Mouse (Mus musculus): Measurements from ENCODE around the gene Kif1c.

The Kif1c gene

DNA sequence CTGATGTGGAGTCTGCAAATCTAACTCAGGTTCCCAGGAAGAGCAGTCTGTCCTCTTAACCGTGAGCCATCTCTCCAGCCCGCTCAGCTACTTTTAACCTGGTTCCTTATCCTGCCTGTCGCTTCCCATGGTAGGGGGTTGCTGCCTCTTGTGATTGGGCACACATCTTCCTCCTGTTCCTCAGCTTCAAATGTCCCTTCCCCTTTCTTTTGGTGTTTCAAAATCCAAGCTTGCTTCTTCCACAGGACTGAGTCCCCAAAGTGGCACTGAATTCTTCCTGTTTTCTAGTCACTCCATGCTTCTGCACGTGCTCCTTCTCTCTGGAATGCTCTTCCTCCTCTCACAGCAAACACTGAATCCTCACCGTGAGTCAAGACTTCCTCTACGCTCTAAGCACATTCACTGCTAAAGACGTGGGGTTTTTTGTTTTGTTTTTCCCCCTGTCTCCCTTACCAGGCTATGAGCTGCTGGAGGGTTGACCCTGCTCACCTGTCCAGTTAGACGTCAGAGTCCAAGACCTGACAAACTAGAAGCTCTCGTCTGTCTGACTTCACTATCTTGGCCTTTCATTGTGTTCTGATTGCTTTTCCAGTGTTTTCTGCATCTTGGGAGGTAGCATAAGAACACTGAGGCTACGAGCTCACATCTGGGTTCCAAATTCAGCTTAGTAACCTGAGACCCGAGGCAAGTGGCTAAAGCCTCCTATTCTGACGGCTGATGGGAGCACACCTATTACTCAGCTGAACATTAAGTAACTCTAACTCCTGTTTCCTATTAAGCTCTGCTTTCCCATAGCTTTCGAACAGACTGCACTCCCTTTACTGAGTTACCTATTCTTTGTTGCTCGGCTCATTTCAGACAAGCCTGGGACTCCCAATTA is 32.8 kb upstream of the Kif1c start:
- peak; percentile 64 for DNase-seq (ENCODE audit: low read depth, low spot score)

DNA sequence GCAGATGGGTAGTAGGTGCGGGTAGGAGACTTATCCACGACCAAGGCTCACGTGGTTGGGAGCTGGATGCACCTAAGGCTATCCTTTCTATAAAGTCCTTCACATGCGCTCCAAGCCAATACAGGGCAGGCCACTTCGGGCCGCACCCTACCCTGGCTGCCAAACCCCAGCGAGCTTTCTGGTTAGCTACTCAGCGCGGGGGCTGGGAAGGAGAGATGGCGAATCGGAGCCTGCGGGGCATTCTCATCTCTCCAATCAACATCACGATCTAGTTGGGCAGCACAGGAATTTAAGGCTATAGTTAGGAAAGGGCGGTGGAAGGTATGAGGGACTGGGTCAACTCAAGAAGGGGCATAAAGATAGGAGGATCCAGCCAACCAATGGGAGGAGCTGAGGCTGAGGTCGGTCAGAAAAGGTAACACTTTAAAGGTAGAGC is 32.0 kb upstream of the Kif1c start:
- no peak for DNase-seq (ENCODE audit: low read depth, low spot score)

GRCm38 (mm10) chr11:70668771-70669505 is 31.4 kb upstream of the Kif1c start, which contains the start of gene Spag7:
TSS of gene Spag7 (minus strand) at chr11:70669416.
- peak; percentile 99 for DNase-seq (ENCODE audit: low read depth, low spot score)

DNA sequence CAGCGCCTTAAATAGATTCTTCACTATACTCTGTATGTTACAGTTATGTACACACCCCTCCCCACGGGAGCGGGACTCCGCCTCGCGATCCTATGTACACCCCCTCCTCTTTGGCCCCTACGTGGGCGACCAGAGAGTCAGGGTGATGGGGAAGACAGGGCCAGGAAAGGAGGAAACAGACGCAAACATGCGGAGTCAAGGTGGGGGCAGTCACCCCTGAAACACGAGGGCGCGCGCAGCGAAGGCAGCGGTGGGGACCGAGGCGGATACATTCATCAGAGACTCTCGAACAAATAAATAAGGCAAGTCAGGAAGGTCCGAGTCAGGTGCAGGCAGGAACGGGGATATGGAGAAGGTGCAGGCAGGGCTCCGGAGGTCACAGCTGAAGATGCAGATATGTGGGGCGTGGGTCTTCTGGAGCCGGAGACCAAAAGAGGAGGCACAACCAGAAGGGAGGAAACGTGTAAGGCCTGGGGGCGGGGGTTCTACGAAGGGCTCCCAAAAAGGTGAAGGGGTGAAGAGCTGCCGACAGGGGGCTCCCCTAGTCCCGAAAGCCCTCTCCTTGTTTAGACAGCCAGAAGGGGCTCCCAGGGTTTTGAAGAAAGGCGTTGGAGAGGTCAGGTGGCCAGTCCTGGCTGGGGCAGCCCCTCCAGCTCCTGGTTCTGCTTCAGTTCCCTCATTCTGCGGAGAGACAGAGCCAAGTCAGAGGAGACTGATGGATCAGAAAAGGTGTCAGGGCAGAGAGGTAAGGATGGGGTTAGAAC is 30.6 kb upstream of the Kif1c start:
- peak; percentile 84 for DNase-seq (ENCODE audit: low read depth, low spot score)

DNA sequence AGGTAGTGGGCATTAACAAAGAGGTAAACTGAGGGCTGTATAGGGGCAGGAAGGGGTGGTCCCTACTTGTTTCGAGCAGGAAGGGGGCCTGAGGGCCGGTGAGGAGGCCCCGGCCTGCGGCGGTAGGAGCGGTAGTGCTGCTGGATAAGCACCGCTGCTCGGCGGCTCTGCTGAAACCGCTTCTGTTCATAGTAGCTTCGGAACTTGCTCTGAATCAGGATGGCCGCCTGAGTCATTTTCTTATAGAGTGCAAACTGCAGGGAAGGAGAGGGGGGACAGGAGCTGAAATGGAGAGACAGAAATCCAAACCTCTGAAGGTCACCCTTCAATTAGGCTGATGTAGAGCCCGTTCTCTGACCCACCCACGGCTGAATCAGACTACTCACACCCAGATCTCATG is 29.9 kb upstream of the Kif1c start:
- DNase-seq (ENCODE audit: low read depth, low spot score) = no peak

DNA sequence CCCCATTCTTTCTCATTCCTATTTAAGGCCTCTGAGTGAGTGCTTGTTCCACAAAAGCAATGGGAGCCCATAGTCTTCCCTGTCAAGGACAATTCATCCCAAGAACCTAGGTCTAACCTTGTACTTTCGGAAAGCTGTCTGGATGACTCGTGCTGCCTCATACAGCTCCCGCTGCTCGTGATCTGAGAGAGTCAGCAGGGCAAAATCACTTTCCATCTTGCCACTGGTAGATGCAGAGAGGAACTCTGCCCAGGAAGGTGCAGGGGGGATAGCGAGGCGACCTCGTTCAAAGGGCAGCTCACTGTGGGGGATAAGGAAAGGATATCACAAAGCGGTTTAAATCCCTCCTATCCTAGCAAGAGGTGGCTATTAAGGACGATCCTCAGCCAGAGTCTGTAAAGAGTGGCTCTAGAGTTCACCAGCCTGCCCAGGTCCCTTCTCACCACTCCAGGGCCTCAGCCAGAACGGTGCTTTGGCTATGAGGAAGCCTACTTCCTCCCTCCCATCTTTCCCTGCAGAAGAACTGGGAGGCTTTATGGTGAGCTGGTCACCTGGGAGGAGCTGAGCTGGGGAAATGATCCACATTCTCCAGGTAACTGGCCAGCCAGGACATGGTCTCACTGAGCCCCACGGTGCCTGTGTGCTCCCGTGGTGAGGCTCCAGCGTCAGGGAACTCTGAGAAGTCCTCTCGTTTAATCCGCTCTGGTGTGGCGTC is 28.9 kb upstream of the Kif1c start:
- no peak for DNase-seq (ENCODE audit: low read depth, low spot score)

DNA sequence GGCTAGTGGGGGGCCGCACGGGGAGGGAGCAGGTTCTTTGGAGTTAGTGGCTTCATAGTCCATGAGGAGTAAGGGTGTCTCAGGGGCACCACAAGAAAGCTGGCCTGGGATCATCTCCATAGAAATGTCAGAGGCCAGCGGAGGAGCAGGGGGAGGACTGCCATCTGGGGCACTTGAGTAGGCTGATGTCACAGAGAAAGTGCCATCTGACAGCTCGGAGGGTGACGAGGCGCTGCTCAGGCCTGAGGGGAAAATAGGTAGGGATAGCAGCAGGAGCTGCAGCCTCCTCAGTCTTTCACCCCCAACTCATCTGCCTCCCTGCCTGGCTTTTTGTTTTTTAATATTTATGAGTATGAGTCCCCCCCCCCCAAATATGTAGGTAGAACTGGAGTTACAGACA is 26.3 kb upstream of the Kif1c start:
- DNase-seq (ENCODE audit: low read depth, low spot score) = no peak

GRCm38 (mm10) chr11:70674501-70674900 is 25.8 kb upstream of the Kif1c start:
- DNase-seq (ENCODE audit: low read depth, low spot score) = no peak

DNA sequence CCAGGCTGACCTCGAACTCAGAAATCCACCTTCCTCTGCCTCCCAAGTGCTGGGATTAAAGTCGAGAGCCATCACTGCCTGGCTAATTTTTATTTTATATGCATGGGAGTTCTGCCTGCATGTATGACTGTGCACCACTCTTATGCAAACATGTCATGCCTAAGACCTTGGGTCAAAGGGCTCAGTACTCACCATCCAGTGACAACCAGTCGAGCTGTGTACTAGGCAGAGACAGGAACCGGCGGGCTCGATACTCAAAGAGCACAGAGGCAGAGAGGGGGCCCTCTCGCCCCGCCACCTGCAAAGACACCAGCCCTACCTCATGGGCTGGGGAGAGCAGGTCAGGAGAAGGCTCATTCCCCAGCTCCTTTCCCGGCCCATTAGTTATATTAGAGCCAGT is 22.3 kb upstream of the Kif1c start:
- no peak for DNase-seq (ENCODE audit: low read depth, low spot score)

GRCm38 (mm10) chr11:70678576-70678975 is 21.8 kb upstream of the Kif1c start:
- DNase-seq (ENCODE audit: low read depth, low spot score) = no peak

- DNase-seq (ENCODE audit: low read depth, low spot score) = no peak
These were observed 21.0 kb upstream of the Kif1c start for GRCm38 (mm10) chr11:70679361-70679760.

- no peak for DNase-seq (ENCODE audit: low read depth, low spot score)
These were observed 20.5 kb upstream of the Kif1c start for GRCm38 (mm10) chr11:70679894-70680293.

- DNase-seq (ENCODE audit: low read depth, low spot score) = no peak
These were observed 19.2 kb upstream of the Kif1c start for GRCm38 (mm10) chr11:70681170-70681569.

DNA sequence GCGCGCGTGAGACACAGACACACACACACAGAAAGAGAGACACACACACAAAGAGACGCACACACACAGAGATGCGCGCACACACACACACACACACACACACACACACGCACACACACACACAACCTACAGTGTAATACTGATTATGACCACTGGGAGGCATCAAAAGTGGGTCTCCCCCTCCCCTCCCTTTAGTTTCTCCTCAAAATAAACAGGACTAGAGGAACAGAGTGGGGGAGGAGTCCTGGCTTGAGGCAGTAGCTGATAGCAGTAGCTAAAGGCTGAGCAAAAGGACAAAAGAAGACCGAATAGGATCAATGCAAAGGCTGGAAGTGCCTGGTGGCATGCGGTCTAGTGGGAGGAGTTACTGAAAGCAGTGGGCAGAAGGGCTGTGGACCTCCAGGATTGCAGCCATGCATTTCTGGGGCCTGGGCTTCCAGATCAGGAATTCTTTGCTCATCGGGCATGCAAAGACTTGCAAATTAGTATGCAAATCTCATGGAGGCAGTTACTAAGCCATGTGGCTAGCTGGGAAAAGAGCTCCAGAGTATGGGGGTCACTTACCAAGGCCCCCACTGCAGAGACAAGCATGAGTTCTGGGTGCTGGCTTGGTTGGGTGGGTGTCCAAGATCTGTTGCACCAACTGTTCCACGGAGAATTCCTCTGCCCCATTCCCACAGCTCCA is 18.3 kb upstream of the Kif1c start:
- peak; percentile 81 for DNase-seq (ENCODE audit: low read depth, low spot score)

DNA sequence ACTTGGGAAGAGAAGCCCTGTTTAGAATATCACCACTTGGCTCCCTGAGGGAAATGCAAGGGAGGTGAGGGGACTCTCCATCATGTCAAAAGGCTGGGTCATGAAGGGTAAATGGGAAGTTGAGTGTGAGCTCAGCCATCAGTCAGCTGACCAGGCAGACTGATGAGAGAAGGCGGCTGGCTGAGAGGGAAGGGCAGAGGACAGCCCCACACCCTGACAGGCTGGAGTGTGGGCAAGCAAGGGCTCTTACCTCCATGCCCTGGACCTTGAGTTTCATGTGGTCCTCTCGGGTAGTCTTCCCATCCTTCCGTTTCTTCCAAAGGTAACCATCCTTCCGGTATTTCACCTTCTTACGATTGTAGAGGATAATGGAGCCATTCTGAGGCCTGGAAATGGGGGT is 16.7 kb upstream of the Kif1c start:
- DNase-seq (ENCODE audit: low read depth, low spot score) = no peak

- DNase-seq (ENCODE audit: low read depth, low spot score) = peak; percentile 37
These were observed 13.3 kb upstream of the Kif1c start for GRCm38 (mm10) chr11:70686901-70687566.

DNA sequence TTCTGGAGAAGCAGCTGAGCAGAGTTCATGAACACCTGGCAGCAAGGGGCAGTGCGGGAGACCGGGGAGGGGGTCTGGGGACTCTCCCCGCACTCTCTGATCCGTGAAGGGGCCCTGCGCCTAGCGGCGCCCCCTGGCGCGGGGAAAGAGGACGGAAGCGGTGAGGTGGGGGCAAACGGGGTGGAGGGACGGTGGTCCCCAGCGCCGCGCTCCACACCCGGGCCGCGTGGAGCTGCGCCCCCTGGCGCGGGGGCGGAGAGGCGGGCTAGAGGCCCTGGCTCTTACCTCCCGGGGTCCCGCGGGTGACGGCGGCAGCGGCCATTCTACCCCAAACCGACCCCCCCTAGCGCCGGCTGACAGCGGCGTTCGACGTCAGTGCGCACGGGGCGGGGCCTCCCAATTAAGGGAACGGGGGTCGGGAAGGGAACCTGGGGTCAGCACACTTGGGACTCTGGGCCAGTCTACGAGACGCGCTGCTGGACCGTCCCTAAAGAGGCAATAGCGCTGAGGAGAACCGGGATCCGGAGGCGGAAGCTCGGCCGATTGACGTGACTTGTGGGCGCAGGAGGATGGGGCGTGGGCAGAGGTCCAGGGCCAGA is 12.6 kb upstream of the Kif1c start, which contains the start of gene Camta2:
TSS of gene Camta2 (minus strand) at position 505 of the 599 bp plus-strand sequence.
- DNase-seq (ENCODE audit: low read depth, low spot score) = peak; percentile 72

DNA sequence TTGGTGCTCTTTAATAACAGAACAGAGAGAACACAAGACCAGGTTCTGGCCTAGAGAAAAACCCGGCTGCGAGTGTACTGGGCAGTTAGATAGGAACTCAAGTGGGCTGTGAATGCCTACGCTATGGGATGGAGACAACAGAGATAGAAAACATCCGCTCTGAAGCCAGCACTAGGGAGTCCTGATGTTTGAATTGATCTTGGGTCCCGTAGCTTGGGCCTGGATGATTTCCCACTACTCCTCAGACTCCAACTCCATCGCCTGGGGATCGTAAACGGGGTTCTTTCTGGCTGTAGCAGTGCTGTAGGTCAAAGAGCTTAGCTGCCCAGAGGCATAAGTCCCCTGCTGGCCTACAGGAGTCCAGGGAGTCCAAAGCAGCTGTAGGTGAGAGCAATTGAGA is 12.0 kb upstream of the Kif1c start:
- DNase-seq (ENCODE audit: low read depth, low spot score) = no peak

GRCm38 (mm10) chr11:70689578-70689977 is 10.8 kb upstream of the Kif1c start:
- no peak for DNase-seq (ENCODE audit: low read depth, low spot score)

- no peak for DNase-seq (ENCODE audit: low read depth, low spot score)
These were observed 6.8 kb upstream of the Kif1c start for GRCm38 (mm10) chr11:70693504-70693903.

Data from forelimb bud, embryonic 11.5 days (tissue).